Mouse (Mus musculus) spleen, postnatal 14 days (tissue): ENCODE data around the gene Pacsin1.

ENCODE experiments used
- DNase-seq, 2 experiments: peaks; one replicate each; pipeline ENCODE4 v3.0.0; 2021 to 2022; ENCODE audit warnings: low spot score in 2 of 2

The Pacsin1 gene

GRCm38 (mm10) chr17:27725412-27725811 lies 70.1 kb downstream of the Pacsin1 start:
- no peak for DNase-seq

DNA sequence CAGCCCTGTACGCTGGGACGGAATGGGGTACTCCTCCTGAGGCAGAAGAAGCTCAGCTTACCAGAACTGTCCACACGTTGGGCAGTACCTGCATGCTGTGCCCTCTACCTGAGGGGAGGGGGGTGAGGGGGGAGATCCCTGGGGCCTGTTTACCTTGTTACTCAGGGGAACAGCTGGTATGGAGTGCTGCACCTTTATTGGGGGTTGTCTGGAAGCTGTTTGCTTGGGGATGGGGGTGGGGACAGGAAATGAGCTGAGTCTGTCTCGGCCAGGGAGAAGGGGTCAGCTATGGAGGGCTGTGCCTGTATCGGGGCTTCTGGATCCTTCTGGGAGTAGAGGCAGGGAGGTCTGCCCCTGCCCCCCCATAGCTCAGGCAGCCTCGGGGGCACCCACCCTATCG lies 71.2 kb downstream of the Pacsin1 start:
- DNase-seq: no peak

GRCm38 (mm10) chr17:27728770-27729169 lies 73.5 kb downstream of the Pacsin1 start, which contains the start of gene Spdef:
Gene Spdef (minus strand): TSS chr17:27728955.
- no peak for DNase-seq

DNA sequence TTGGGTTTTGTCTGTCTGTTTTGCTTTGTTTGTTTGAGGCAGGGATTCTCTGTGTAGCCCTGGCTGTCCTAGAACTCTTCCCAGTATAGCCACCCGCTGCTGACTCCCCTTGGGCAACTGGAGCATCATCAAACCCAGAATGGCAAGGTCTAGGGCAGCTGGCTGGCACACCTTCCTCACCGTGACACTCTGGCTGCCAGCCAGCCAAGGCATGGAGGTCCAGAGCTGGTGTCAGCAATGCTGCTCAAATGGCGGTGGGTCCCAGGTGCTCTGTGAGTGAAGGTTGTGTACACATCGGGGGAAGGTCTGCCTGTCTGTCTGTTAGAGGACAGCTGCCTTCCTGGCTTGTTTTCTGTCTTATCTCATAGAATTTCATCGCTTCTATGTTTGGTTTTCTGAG lies 76.8 kb downstream of the Pacsin1 start:
- DNase-seq: no peak

DNA sequence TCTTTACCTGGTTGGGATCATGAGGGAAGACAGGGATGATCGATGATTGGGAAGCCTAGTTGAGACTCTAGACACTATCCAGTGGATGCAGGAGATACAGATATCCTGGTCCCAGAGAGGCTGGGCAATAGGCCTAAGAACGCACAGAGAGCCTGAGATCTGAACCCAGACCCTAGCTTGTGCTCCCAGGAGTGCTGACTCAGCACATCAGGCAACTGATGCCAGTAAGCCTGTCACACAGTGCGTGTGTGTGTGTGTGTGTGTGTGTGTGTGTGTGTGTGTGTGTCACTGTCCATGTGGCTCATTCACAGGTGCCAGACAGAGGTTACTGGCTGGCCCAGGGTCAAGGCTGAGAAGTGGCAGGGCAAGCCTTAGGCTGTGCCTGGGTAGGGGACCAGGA lies 77.4 kb downstream of the Pacsin1 start:
- DNase-seq: no peak

DNA sequence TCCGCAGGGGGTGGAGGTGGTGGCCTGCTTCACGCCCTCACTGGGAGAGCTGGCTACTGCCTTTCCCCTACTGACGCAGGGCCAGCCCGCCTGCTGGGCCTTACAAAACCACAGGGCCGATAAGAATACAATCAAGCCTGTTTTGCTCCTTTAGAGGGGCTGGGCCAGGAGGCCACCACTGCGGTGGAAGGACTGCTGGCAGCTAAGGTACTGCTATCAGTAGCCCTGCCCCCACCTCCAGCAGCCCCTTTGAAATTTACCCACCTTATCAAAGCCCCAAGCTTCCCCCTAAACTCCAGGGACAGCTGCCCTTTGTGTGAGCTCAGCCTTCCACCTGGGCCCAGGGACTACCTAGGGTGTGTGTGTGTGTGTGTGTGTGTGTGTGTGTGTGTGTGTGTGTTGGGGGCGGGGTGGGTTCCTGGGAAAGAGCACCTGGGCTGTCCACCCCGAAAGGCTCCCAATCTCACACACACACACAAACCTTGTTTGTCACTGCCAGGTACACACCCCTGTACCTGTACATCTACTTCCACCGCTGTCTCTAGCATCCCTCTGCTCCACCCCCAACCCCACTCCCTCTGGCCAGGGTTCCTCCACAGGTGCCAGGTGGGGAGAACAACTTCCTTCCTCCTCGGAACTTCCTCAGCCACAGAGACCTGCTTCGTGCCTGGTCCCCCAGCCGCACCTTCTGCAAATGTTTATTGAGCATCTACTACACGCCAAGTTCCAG lies 79.2 kb downstream of the Pacsin1 start:
- no peak for DNase-seq

DNA sequence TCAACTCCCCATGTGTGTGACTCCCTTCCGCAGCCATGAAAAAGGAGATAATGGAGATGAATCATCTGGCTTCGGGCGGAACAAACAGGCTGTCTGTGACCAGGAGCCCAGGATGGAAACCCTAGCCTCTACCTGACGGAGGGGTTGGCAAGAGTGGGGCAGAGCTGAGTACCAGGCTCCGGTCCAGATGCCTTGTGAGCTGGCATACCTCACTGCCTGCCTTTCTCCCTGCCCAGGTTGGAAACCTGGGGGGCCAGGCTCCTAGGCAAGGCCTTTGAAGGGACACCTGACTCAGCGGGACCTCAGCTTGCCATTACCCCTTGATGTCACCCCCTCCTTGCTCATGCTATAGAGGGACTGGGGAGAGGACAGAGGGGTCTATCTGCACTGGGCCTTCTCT lies 85.7 kb downstream of the Pacsin1 start:
- DNase-seq: no peak

- DNase-seq: no peak
Observed at GRCm38 (mm10) chr17:27746446-27746845, 91.1 kb downstream of the Pacsin1 start.

- DNase-seq: no peak
Observed at GRCm38 (mm10) chr17:27748123-27748522, 92.8 kb downstream of the Pacsin1 start.

- DNase-seq: no peak
Observed at GRCm38 (mm10) chr17:27750451-27750942, 95.2 kb downstream of the Pacsin1 start.

- no peak for DNase-seq
Observed at GRCm38 (mm10) chr17:27751314-27752202, 96.2 kb downstream of the Pacsin1 start.

DNA sequence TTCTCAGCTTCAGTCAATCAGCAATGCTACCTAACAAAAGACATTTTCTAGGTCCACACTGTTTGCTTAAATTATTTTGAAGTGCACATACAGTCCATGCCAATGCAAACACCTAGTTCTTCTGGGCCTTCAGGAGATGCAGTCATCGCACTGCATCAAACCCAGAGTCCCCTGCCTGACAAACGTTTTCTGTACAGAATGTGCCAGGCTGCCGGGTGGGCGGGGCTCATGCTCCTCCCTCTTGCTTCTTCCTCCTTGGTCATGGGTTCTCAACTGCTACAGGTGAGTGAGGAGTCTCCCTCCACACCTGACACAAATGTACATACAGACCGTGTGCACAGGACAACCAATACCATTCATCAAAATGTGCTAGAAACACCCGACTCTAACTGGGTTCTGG lies 104.9 kb downstream of the Pacsin1 start:
- DNase-seq: no peak
